Mouse (Mus musculus): ENCODE measurements around the gene Acot11. TPM values are rescaled to one million over a fixed set of nuclear protein-coding genes. Genes with fewer than 3 reads are reported as not detected.

Gene Acot11
- polyA plus RNA-seq, 1 experiment from 2014 or later = 0.93 TPM

DNA sequence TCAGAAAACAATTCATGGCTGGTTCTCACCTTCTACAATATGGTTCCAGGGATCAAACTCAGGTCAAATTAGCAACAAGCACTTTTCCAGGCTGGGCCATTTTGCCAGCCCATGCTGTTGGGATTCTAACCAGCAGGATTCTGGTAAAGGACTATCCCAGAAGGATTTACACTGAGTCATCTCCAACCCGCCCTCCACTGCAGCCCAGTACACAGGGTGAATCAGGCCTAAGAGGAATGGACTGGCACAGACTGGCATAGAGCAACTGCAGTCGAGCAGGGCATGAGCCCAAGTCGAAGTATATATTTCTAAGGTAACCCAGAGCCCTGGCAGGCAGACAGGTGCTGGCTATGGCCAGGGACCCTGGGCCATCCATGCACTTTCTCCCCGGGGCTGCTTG lies 12.2 kb upstream of the Acot11 start:
- H3K4me1 ChIP-seq (ENCODE audit: insufficient read depth, low read depth, low read length) = no peaks in the 10 kb centered on the region
- H3K9me3 ChIP-seq (ENCODE audit: low read length) = no peaks in the 10 kb centered on the region
- no peak overlapping the region for H3K9ac ChIP-seq (replicated peaks; ENCODE audit: low read depth)
- no peaks in the 10 kb centered on the region for H3K27me3 ChIP-seq (replicated peaks; ENCODE audit: insufficient read depth, low read length)
- H3K4me3 ChIP-seq (ENCODE audit: low read depth, low read length) = no peak overlapping the region
- no peaks in the 10 kb centered on the region for H3K36me3 ChIP-seq (ENCODE audit: insufficient read depth, low read length)
- TF ChIP-seq CTCF (IDR thresholded peaks at IDR 0.05) = no peak
- no peak for TF ChIP-seq EP300 (IDR thresholded peaks at IDR 0.05)
- no peak overlapping the region for H3K27ac ChIP-seq (ENCODE audit: low read length)
- no peak for ATAC-seq
- no peak for DNase-seq (ENCODE audit: low spot score)
- 84% methylated on average over 4 of the region's 4 CpGs for WGBS
- H3K4me2 ChIP-seq (replicated peaks; ENCODE audit: low read depth, low read length) = no peak overlapping the region

DNA sequence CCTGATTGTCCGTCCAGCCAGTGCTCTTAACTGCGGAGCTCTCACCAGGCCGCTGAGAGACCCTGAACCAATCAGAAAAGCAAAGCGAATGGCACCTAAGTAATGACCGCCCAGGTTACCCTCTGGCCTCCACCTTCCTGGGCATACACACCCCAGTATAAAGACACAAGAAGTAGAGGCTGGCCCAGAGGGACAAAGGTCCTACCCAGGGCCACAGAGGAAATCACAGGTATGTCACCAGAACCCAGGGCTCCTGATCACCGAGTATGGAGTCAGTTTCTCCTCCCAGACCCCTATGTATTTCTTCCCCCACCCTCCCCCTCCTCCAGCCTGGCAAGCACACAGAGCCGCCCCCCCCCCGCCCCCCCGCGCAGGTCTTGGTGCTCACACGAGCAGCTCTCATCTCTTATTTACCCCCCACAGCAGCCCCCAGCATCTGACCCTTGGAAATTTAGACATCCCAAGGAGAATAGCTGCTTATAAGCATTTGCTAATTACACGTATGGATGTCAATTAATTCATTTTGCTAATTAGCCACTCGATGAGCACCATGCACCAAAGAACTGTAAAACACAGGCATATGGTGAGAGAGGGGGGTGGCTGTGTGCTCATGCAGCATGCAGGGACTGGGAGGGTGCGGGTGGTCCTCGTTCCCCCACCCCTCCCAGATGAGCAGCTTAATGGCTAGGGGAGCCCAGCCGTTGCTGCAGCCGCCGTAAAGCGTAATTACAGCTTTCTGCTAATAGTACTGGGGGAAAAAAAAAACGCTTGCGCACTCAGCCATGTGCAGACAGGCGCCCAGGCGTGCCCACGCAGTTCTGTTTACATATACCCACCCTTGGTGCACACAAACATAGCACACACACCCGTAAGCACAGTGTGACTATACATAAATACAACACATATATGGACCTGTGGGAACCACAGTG lies 10.9 kb upstream of the Acot11 start:
- Histone ChIP-seq H3K4me2 (replicated peaks; ENCODE audit: low read depth, low read length) (no peak overlapping the region), H3K4me3 (ENCODE audit: low read depth, low read length) (no peak overlapping the region), H3K36me3 (ENCODE audit: insufficient read depth, low read length) (no peaks in the 10 kb centered on the region), H3K27me3 (replicated peaks; ENCODE audit: insufficient read depth, low read length) (no peaks in the 10 kb centered on the region), H3K4me1 (ENCODE audit: insufficient read depth, low read depth, low read length) (no peaks in the 10 kb centered on the region), H3K9me3 (ENCODE audit: low read length) (no peaks in the 10 kb centered on the region), H3K9ac (replicated peaks; ENCODE audit: low read depth) (no peak overlapping the region), H3K27ac (ENCODE audit: low read length) (no peak overlapping the region)
- 74% methylated on average over 24 of the region's 25 CpGs for WGBS
- no peak for DNase-seq (ENCODE audit: low spot score)
- TF ChIP-seq EP300 (IDR thresholded peaks at IDR 0.05) = no peak
- TF ChIP-seq CTCF (IDR thresholded peaks at IDR 0.05) = no peak
- ATAC-seq = no peak

DNA sequence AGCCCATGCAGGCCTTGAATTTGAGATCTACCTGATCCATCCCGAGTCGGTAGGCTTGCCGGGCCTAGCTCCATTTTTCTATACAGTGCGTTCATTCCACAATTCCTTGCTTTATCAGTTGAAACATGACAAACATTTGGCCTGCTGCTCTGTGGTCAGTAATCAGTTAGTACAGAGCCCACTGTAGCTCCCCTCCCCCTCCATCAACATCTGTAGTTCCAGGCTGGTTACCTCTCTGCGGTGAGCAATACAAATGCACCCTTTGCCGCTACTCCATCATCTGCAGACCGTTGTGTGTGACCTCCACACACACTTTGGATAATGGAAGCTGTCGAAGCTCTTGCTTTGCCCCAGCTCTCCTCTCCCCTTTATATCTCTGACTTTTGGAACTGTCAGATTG lies 6.4 kb upstream of the Acot11 start:
- no peak for DNase-seq (ENCODE audit: low spot score)

DNA sequence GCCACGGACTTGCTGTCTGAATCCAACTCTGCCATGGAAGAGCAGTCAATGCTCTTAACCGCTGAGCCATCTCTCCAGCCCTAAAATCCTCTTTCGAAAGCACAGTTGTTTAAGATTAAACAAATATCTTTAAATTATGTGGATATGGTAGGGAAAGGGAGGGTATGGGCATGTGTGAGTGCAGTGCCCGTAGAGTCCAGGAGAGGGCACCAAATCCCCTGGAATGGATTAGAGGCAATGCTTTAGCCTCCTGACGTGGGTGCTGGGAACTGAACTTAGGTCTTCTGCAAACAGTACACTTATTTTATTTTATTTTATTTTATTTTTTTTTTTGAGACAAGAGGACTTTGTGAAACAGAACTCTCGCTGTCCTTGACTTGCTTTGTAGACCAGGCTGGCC lies 5.2 kb upstream of the Acot11 start:
- peak; percentile 63 for TF ChIP-seq CTCF (IDR thresholded peaks at IDR 0.05)
- TF ChIP-seq EP300 (IDR thresholded peaks at IDR 0.05) = no peak
- H3K9me3 ChIP-seq (ENCODE audit: low read length) = no peaks in the 10 kb centered on the region
- no peak for ATAC-seq
- no peak overlapping the region for H3K9ac ChIP-seq (replicated peaks; ENCODE audit: low read depth)
- 90% methylated on average over 6 of the region's 6 CpGs for WGBS
- DNase-seq (ENCODE audit: low spot score) = no peak
- no peak overlapping the region for H3K27ac ChIP-seq (ENCODE audit: low read length)
- H3K4me3 ChIP-seq (ENCODE audit: low read depth, low read length) = no peak overlapping the region
- no peaks in the 10 kb centered on the region for H3K4me1 ChIP-seq (ENCODE audit: insufficient read depth, low read depth, low read length)
- H3K27me3 ChIP-seq (replicated peaks; ENCODE audit: insufficient read depth, low read length) = no peaks in the 10 kb centered on the region
- H3K36me3 ChIP-seq (ENCODE audit: insufficient read depth, low read length) = no peaks in the 10 kb centered on the region
- no peak overlapping the region for H3K4me2 ChIP-seq (replicated peaks; ENCODE audit: low read depth, low read length)

More for the DNA sequence above, 6.4 kb upstream of the Acot11 start:
- TF ChIP-seq EP300 (IDR thresholded peaks at IDR 0.05) (no peak), CTCF (IDR thresholded peaks at IDR 0.05) (no peak)
- 89% methylated on average over 8 of the region's 8 CpGs for WGBS
- Histone ChIP-seq H3K27me3 (replicated peaks; ENCODE audit: insufficient read depth, low read length) (no peaks in the 10 kb centered on the region), H3K36me3 (ENCODE audit: insufficient read depth, low read length) (no peaks in the 10 kb centered on the region), H3K4me3 (ENCODE audit: low read depth, low read length) (no peak overlapping the region), H3K27ac (ENCODE audit: low read length) (no peak overlapping the region), H3K4me2 (replicated peaks; ENCODE audit: low read depth, low read length) (no peak overlapping the region), H3K4me1 (ENCODE audit: insufficient read depth, low read depth, low read length) (no peaks in the 10 kb centered on the region), H3K9me3 (ENCODE audit: low read length) (no peaks in the 10 kb centered on the region), H3K9ac (replicated peaks; ENCODE audit: low read depth) (no peak overlapping the region)
- ATAC-seq = no peak

DNA sequence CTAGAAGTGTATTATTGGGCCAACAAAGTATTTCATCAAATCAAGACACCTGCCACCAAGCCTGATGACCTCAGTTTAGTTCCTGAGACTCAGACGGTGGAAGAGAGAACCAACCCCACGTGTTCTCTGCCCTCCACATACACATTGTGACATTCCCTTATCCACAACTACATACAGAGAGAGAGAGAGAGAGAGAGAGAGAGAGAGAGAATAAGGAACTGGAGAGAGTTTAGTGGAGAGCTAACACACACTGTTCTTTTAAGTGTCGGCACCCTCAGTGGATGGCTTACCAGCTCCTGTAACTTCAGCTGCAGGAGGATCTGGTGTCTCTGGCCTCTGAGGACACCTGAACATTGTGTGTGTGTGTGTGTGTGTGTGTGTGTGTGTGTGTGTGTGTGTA lies 2.5 kb upstream of the Acot11 start:
- no peak overlapping the region for H3K27ac ChIP-seq (ENCODE audit: low read length)
- no peaks in the 10 kb centered on the region for H3K27me3 ChIP-seq (replicated peaks; ENCODE audit: insufficient read depth, low read length)
- no peak for ATAC-seq
- WGBS = 66% methylated on average over 3 of the region's 3 CpGs
- H3K4me3 ChIP-seq (ENCODE audit: low read depth, low read length) = no peak overlapping the region
- TF ChIP-seq EP300 (IDR thresholded peaks at IDR 0.05) (no peak), CTCF (IDR thresholded peaks at IDR 0.05) (no peak)
- H3K4me1 ChIP-seq (ENCODE audit: insufficient read depth, low read depth, low read length) = 0 out of 2 replicates have a peak, but pooled peaks cover 3% of the 10 kb centered on the region
- no peaks in the 10 kb centered on the region for H3K9me3 ChIP-seq (ENCODE audit: low read length)
- no peak overlapping the region for H3K9ac ChIP-seq (replicated peaks; ENCODE audit: low read depth)
- DNase-seq (ENCODE audit: low spot score) = no peak
- H3K36me3 ChIP-seq (ENCODE audit: insufficient read depth, low read length) = no peaks in the 10 kb centered on the region
- H3K4me2 ChIP-seq (replicated peaks; ENCODE audit: low read depth, low read length) = no peak overlapping the region

DNA sequence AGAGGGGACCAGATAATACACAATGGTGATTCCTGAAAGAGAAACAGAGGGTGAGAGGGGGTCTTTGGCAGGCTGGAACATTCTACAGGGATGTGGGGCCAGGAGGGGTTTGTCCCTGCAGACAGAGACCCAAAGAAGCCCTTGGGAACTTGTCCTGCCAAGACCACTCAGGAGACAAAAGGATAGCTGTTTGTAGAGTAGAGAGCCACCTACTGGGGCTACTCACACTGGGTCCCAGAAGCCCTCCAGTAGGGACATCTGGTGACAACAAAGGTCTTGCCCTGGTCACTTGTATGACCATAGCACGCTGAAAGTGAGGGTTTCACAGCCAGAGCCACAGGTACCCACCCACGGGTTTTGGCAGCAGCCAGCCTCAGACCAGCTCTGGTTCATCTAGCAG lies 1.1 kb upstream of the Acot11 start:
- Histone ChIP-seq H3K27ac (ENCODE audit: low read length) (no peak overlapping the region), H3K9ac (replicated peaks; ENCODE audit: low read depth) (no peak overlapping the region), H3K4me3 (ENCODE audit: low read depth, low read length) (no peak overlapping the region), H3K4me1 (ENCODE audit: insufficient read depth, low read depth, low read length) (0 out of 2 replicates have a peak, but pooled peaks cover 3% of the 10 kb centered on the region), H3K9me3 (ENCODE audit: low read length) (no peaks in the 10 kb centered on the region), H3K36me3 (ENCODE audit: insufficient read depth, low read length) (no peaks in the 10 kb centered on the region), H3K27me3 (replicated peaks; ENCODE audit: insufficient read depth, low read length) (no peaks in the 10 kb centered on the region), H3K4me2 (replicated peaks; ENCODE audit: low read depth, low read length) (no peak overlapping the region)
- ATAC-seq (no peak), DNase-seq (ENCODE audit: low spot score) (no peak)
- WGBS = 63% methylated on average over 2 of the region's 2 CpGs
- TF ChIP-seq CTCF (IDR thresholded peaks at IDR 0.05) (no peak), EP300 (IDR thresholded peaks at IDR 0.05) (no peak)

Data from lung, postnatal 0 days (tissue).